Mouse (Mus musculus) liver, adult 2 months (tissue): ENCODE results near the gene Olfr49. TPM values are rescaled to one million over a fixed set of nuclear protein-coding genes. Genes with fewer than 3 reads are reported as not detected.

Experiments
- DNase-seq: peaks from one replicate; pipeline ENCODE4 v3.0.0-alpha.2; 2011; ENCODE audit warnings: low read depth, low spot score; ENCODE audit errors: extremely low read depth
- H3K27ac ChIP-seq: fragments of 200-500 bp; replicated peaks from 2 replicates; pipeline ENCODE4 v1.5.1; 2012; ENCODE audit warnings: low read depth, mild to moderate bottlenecking, control low read depth, inconsistent platforms, low read length; ENCODE audit not compliant: insufficient read depth
- H3K27me3 ChIP-seq: fragments of 200-500 bp; 2 replicates; pipeline ENCODE4 v1.6.1; 2012; ENCODE audit warnings: mild to moderate bottlenecking, moderate library complexity, low read length, inconsistent platforms; ENCODE audit not compliant: control insufficient read depth, insufficient read depth
- H3K36me3 ChIP-seq: fragments of 200-500 bp; 2 replicates; pipeline ENCODE4 v1.6.1; 2012; ENCODE audit warnings: low read length, inconsistent platforms; ENCODE audit not compliant: control insufficient read depth, insufficient read depth
- H3K4me1 ChIP-seq: fragments of 200-500 bp; 2 replicates; pipeline ENCODE4 v1.6.1; 2011; ENCODE audit warnings: low read length; ENCODE audit not compliant: control insufficient read depth, insufficient read depth
- H3K4me3 ChIP-seq: fragments of 200-500 bp; 2 replicates; pipeline ENCODE4 v1.5.1; 2011; ENCODE audit warnings: low read depth, mild to moderate bottlenecking, control low read depth, low read length, moderate library complexity; ENCODE audit not compliant: insufficient read depth
- H3K79me2 ChIP-seq: fragments of 200-500 bp; 2 replicates; pipeline ENCODE4 v1.6.1; 2012; ENCODE audit warnings: inconsistent platforms, mild to moderate bottlenecking, low read length, moderate library complexity; ENCODE audit not compliant: control insufficient read depth, insufficient read depth
- H3K9ac ChIP-seq: fragments of 200-500 bp; 2 replicates; pipeline ENCODE4 v1.6.1; 2012; ENCODE audit warnings: low read depth, mild to moderate bottlenecking, control low read depth, inconsistent platforms, low read length
- CTCF ChIP-seq: fragments of 200-500 bp; IDR thresholded peaks from 2 replicates; pipeline ENCODE4 v1.5.1; 2011; ENCODE audit warnings: low read depth, low read length, control low read depth
- POLR2A ChIP-seq: fragments of 200-500 bp; IDR thresholded peaks from 2 replicates; pipeline ENCODE4 v1.6.1; 2011; ENCODE audit warnings: low read length, control low read depth; ENCODE audit not compliant: insufficient read depth; ENCODE audit errors: extremely low read depth
- WGBS: fragments of 180-500 bp; shearing (Covaris S2); methylation state at CpG from one replicate; pipeline ENCODE4 v1.1.7; 2018; 5-methylcytosine and 5-hydroxymethylcytosine counted together
- polyA plus RNA-seq: library from polyadenylated mRNA; depleted of rRNA; stranded (reverse); fragments of >200 nt; gene quantifications from 2 replicates; pipeline ENCODE4 v1.2.3, GENCODE M21; 2012; rRNA removed
- total RNA-seq: library from RNA; depleted of rRNA; stranded (reverse); fragments of >200 nt; gene quantifications from 2 replicates; pipeline ENCODE4 v1.2.3, GENCODE M21; 2014; rRNA removed

The Olfr49 gene
- total RNA-seq (not detected in 2 replicates), polyA plus RNA-seq (not detected in 2 replicates)

- Histone ChIP-seq H3K36me3 (no peaks in the 10 kb centered on the region), H3K27ac (no peak within 1 kb of the TSS), H3K9ac (no peak within 1 kb of the TSS), H3K27me3 (no peaks in the 10 kb centered on the region), H3K79me2 (no peaks in the 10 kb centered on the region), H3K4me1 (no peaks in the 10 kb centered on the region), H3K4me3 (no peak within 1 kb of the TSS)
- TF ChIP-seq CTCF (no peak), POLR2A (no peak)
- 72% methylated on average over 1 of the region's 1 CpGs for WGBS
- no peak for DNase-seq
Observed at GRCm38 (mm10) chr14:54284839-54285238, at the start of gene Olfr49. Olfr49 (minus strand) TSS chr14:54284939.

DNA sequence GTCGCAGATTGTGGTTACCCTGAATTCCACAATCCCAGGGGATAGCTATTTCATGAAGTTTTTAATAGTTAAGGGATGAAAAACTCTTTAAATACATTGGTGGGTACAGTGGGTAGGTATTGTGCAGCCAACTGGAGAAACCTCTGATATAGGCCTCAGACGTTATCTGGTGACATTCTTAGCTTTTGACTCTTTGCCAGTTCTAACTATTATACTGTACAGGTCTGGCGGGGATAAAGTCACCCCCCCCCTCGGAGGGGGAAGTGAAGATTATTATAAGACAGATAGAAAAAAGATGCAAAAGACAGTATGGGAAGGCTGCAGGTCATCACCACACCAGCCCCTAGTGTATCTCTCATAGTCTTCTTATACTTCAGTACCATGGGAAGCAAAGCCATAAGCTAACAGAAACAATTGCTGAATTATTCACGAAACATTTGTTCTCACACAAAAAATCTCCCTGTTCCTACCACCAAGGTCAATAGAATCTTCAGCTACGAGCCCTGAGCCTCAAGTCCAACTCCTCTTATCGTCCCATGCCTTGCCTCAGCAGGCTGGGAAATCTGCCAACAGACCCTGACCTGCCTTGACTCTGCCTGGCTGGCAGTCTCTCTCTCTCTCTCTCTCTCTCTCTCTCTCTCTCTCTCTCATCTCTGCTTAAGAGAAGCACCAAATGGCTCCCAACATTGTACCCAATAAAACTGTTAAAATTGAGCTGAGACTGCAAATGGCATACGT lies 48.9 kb upstream of the Olfr49 start:
- Histone ChIP-seq H3K4me1 (no peaks in the 10 kb centered on the region), H3K79me2 (no peaks in the 10 kb centered on the region), H3K27ac (no peak overlapping the region), H3K36me3 (no peaks in the 10 kb centered on the region), H3K27me3 (no peaks in the 10 kb centered on the region), H3K4me3 (no peak overlapping the region), H3K9ac (no peak overlapping the region)
- 55% methylated on average over 8 of the region's 8 CpGs for WGBS
- DNase-seq: no peak
- TF ChIP-seq POLR2A: no peak
- no peak for TF ChIP-seq CTCF

DNA sequence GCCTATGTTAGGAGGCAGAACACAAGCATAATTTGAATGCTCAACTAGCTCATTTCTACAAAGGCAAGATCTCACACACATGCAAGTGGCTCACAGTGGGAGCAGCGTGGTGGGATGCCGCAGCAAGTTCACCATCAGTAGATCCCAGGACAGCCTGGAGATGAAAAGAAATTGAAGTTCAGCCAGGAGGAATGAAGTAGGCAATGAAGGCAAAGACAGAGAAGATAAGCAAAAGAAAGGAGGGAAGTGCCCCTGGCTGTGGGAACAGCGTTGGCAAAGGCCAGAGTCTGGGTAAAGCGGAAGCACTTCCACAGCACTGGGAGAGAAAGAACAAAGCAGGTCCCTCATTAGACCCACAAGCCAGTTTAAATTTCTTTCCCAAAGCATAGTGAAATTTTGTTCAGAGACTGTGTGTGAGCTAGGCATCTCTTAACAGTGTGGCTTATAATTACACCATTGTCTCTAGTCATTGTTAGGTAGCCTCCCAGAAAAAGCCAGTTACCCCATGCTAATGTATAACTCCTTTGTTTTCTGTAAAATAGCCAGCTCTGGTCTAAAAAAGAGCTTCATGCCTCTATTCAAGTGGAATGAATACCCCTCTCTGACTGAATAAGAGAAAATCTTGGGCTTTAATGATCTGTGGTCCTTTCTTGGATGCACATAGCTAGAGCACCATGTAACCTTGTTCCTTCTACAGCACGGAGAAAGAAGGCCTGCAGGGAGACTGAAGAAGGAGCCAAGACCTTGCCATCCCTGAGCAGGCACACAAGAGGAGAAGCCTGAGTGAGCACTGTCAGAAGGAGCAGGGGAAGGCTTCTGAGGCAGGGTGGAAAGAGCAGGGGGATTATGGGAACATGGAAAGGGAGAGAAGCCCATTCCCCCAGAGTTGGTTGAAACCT lies 47.7 kb upstream of the Olfr49 start:
- TF ChIP-seq POLR2A (no peak), CTCF (no peak)
- H3K27me3 ChIP-seq: no peaks in the 10 kb centered on the region
- H3K4me1 ChIP-seq: no peaks in the 10 kb centered on the region
- no peaks in the 10 kb centered on the region for H3K79me2 ChIP-seq
- H3K36me3 ChIP-seq: no peaks in the 10 kb centered on the region
- WGBS: 86% methylated on average over 5 of the region's 5 CpGs
- DNase-seq: no peak
- H3K4me3 ChIP-seq: no peak overlapping the region
- H3K27ac ChIP-seq: no peak overlapping the region
- H3K9ac ChIP-seq: no peak overlapping the region

DNA sequence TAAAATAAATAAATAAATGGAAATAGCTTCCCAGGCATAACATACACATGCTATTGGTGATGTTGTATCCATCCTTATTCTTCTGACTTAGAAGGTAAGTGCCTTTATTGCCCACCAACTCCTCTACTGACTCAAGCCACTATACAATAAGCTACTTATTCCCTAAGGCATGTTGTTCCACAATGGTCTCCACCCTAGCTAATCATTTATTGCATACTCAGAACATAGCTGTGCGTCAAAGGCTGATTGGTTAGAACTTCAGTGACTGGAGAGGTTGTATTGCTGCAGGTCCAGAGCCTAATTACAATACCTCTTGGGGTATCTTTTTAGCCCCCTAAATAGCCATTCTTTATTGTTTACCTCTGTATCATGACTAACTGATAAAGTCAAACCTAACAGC lies 46.4 kb upstream of the Olfr49 start:
- H3K79me2 ChIP-seq: no peaks in the 10 kb centered on the region
- no peak overlapping the region for H3K9ac ChIP-seq
- H3K36me3 ChIP-seq: no peaks in the 10 kb centered on the region
- no peaks in the 10 kb centered on the region for H3K27me3 ChIP-seq
- no peak overlapping the region for H3K27ac ChIP-seq
- H3K4me1 ChIP-seq: no peaks in the 10 kb centered on the region
- no peak for TF ChIP-seq POLR2A
- TF ChIP-seq CTCF: no peak
- 90% methylated on average over 1 of the region's 1 CpGs for WGBS
- no peak for DNase-seq
- no peak overlapping the region for H3K4me3 ChIP-seq

- whole genome bisulfite sequencing: 42% methylated on average over 9 of the region's 9 CpGs
- Histone ChIP-seq H3K4me3 (no peak overlapping the region), H3K36me3 (no peaks in the 10 kb centered on the region), H3K9ac (no peak overlapping the region), H3K27ac (no peak overlapping the region), H3K79me2 (no peaks in the 10 kb centered on the region), H3K27me3 (no peaks in the 10 kb centered on the region), H3K4me1 (no peaks in the 10 kb centered on the region)
- TF ChIP-seq POLR2A (no peak), CTCF (no peak)
- DNase-seq: no peak
Observed at GRCm38 (mm10) chr14:54329201-54329600, 44.5 kb upstream of the Olfr49 start.

DNA sequence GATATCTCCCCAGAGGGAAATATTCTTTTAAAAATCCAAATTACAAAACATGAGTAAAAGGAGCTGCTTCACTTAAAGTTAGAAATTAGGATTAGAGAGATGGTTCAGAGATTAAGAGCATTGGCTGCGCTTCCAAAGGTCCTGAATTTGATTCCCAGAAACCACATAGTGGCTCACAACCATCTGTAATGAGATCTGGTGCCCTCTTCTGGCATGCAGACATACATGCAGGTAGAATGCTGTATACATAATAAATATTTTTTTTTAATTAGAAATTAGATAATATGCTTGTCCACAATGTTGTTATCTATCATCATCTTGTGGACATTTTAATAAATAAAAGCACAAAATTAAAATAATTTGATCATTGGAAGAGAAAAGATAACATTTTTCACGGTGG lies 43.8 kb upstream of the Olfr49 start:
- no peaks in the 10 kb centered on the region for H3K36me3 ChIP-seq
- no peaks in the 10 kb centered on the region for H3K4me1 ChIP-seq
- H3K79me2 ChIP-seq: no peaks in the 10 kb centered on the region
- H3K4me3 ChIP-seq: no peak overlapping the region
- 71% methylated on average over 2 of the region's 2 CpGs for WGBS
- no peak for DNase-seq
- no peak overlapping the region for H3K27ac ChIP-seq
- H3K27me3 ChIP-seq: no peaks in the 10 kb centered on the region
- no peak overlapping the region for H3K9ac ChIP-seq
- no peak for TF ChIP-seq CTCF
- no peak for TF ChIP-seq POLR2A
